Mouse (Mus musculus) colon, adult 2 months (tissue): ENCODE results near the gene Htr5b. TPM values are rescaled to one million over a fixed set of nuclear protein-coding genes. Genes with fewer than 3 reads are reported as not detected.

Source experiments
- polyA plus RNA-seq: library from polyadenylated mRNA; depleted of rRNA; stranded (reverse); fragments of >200 nt; gene quantifications from 2 replicates; pipeline ENCODE4 v1.2.3, GENCODE M21; 2012; rRNA removed

Htr5b gene
- not detected in 2 replicates for polyA plus RNA-seq

GRCm38 (mm10) chr1:121528399-121528720 is at the start of gene Htr5b:
Htr5b (minus strand) TSS chr1:121528465.

DNA sequence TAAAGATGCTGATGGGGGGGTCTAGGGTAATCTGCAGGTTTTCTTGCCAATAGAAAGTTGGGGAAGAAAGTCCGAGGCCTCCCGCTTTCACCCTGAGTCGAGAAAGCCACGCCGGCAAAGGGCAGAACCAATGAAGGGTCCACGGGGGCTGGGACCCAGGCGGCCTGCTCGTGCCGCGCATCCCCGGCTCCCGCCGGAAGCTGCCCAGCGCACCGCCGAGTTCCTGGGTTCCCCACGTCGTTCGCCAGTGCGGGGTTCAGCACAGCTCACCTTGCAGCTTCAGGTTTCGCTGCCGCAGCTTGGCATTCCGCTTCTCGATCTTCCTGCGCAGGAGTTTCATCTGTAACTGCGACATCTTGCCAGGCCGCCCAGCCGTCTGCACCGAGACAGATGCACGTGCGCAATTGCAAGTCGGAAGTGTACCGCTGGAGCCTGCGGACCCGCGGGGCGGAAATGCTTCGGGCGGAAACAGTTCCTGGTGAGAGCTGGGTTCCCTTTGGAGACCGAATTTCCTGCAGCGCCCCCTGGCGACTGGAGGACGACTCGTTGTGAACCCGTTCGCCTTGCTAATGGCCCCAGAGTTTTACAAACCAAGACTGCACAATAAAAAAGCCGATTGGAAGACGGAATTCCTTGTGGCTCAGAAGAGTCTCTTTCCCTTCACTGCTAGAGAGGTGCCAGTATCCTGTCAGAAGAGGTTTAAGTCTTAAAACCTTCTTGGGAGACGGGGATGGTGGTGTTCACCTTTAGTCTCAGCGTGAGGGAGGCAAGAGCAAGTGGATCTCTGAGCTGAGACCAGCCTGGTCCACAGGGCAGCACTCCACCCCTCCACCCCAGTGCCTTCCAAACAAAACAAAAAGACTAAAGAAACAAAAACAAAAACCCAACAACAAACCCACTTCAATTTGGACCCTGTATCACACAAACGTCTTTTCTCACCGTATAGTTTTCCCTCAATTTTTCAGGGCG is 39.5 kb upstream of the Htr5b start, which contains the start of gene Ddx18:
Gene Ddx18, minus strand, starts transcription at position 469 of the 969 bp plus-strand sequence.

Other genes starting within 250 kb of the Htr5b start
- 11.9 and 26.6 TPM in 2 replicates for gene Insig2, start 195.9 kb downstream of the Htr5b start, polyA plus RNA-seq
- 8.7 and 10.1 TPM in 2 replicates for gene Ccdc93, start 97.4 kb downstream of the Htr5b start, polyA plus RNA-seq
- gene Ddx18, start 39.5 kb upstream of the Htr5b start, polyA plus RNA-seq = 13.1 and 17.6 TPM in 2 replicates